Mouse (Mus musculus): ENCODE data around the gene Cyp11a1.

DNA sequence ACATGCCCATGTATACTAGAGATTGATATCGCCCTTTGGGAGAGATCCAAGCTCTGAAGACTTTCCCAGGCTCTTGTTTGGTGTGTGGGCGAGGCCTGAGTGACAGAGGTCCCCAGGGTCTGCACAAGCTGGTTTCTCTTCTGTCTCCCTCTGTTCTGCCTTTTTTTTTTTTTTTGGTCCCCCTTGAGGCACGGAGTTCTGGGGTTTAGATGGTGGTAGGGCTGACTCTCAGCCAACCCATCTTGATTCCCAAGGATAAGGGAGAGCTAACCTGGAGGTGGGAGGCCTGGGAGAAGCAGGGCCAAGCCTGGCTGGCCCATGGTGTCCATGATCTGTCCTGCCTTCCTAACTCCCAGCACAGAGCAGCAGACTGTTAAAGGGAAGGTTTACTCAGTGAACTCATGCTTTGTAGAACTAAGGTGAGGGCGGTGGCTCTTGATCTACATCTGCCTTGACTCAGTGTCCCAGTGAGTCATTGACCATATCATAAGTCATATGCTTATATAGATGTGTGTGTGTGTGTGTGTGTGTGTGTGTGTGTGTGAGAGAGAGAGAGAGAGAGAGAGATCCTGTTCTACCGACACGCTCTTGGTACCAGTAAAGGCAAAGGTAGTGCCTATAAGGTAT, 32.7 kb upstream of the Cyp11a1 start:
- no peak for TF ChIP-seq CTCF (IDR thresholded peaks at IDR 0.05; ENCODE audit: control insufficient read depth, insufficient read depth, insufficient read length)
- no peak for TF ChIP-seq MAX (IDR thresholded peaks at IDR 0.05)
- no peak for TF ChIP-seq CEBPB (IDR thresholded peaks at IDR 0.05; ENCODE audit: low read depth)
- no peak for TF ChIP-seq USF1 (IDR thresholded peaks at IDR 0.05; ENCODE audit: low read depth)
- no peak for TF ChIP-seq MYOD1 (IDR thresholded peaks at IDR 0.05; ENCODE audit: control insufficient read depth, insufficient read length, low read depth)

All from C2C12 (cell line).